Mouse (Mus musculus) intestine, embryonic 15.5 days (tissue): ENCODE data around the gene Cxcr2. TPM values are rescaled to one million over a fixed set of nuclear protein-coding genes. Genes with fewer than 3 reads are reported as not detected.

Source experiments
- ATAC-seq: fragments of 200-750 bp; cut with Nextera tagmentation; 2 replicates; pipeline ENCODE4 v1.8.0; 2017; ENCODE audit warnings: moderate TSS enrichment, moderate library complexity
- H3K27ac ChIP-seq: fragments of 300-500 bp; sonication (generic); 2 replicates; pipeline ENCODE4 v1.5.1; 2015; ENCODE audit warnings: mild to moderate bottlenecking, inconsistent platforms
- H3K27me3 ChIP-seq: fragments of 300-500 bp; sonication (generic); replicated peaks from 2 replicates; pipeline ENCODE4 v1.6.1; 2015; ENCODE audit warnings: inconsistent platforms
- H3K36me3 ChIP-seq: fragments of 300-500 bp; sonication (generic); 2 replicates; pipeline ENCODE4 v1.6.1; 2015; ENCODE audit warnings: inconsistent platforms
- H3K4me1 ChIP-seq: fragments of 300-500 bp; sonication (generic); replicated peaks from 2 replicates; pipeline ENCODE4 v1.6.1; 2015; ENCODE audit warnings: inconsistent platforms
- H3K4me2 ChIP-seq: fragments of 300-500 bp; sonication (generic); replicated peaks from 2 replicates; pipeline ENCODE4 v1.6.1; 2015; ENCODE audit warnings: mild to moderate bottlenecking, inconsistent platforms
- H3K4me3 ChIP-seq: fragments of 300-500 bp; sonication (generic); replicated peaks from 2 replicates; pipeline ENCODE4 v1.5.1; 2015; ENCODE audit warnings: inconsistent platforms
- H3K9ac ChIP-seq: fragments of 300-500 bp; sonication (generic); 2 replicates; pipeline ENCODE4 v1.6.1; 2015; ENCODE audit warnings: inconsistent platforms
- H3K9me3 ChIP-seq: fragments of 300-500 bp; sonication (generic); 2 replicates; pipeline ENCODE4 v1.6.1; 2016; ENCODE audit warnings: inconsistent platforms
- WGBS: fragments of 180-500 bp; shearing (Covaris S2); methylation state at CpG from one replicate; pipeline ENCODE4 v1.1.7; 2015; 5-methylcytosine and 5-hydroxymethylcytosine counted together
- polyA plus RNA-seq: library from polyadenylated mRNA; unstranded; fragments of >200 nt; fragmentation: Nextera tagmentation; extraction: Ambion mirVana; gene quantifications from 2 replicates; pipeline ENCODE4 v1.2.1, GENCODE M21; 2015

Gene Cxcr2
- polyA plus RNA-seq, 1 experiment from 2014 or later = 0.24 TPM

DNA sequence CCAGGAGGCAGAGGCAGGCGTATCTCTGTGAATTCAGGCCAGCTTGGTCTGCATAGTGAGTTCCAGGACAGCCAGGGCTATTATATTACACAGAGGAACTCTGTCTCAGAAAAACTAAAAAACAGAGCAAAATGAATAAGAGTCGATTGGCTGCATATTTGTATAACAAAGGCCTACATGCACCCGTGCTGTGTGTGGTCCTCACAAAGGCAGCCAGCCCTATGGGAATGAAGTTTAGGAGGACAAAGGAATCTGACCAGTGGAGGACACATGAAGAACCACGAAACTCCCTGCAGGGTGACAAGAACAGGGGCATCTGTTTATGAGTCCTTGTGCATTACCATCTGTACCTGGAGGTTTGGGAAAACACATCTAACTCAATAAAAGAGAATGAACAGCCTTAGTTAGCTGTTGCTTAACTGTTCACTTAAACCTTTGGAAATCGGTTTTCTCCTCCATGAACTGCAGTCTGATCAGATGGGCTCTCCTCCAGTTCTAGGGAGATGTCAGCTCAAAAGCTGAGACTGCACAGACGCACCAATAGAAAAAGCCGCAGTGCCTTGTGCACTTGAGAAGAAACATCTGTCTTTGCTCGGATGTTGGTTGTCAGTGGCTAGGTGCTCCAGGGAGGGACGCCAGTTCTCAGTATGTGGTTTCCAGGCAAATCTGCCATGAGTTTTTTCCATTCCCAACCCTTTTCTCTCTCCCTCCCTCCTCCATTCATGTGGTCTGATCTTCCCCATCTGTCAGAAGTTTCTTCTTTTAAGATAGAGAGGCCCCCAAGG is 26.0 kb downstream of the Cxcr2 start:
- Histone ChIP-seq H3K4me2 (no peak overlapping the region), H3K4me1 (peaks cover 8% of the 10 kb centered on the region; the same call in 1 of the 2 replicates), H3K9ac (no peak overlapping the region), H3K27ac (peak overlapping the region; percentile 56), H3K36me3 (no peaks in the 10 kb centered on the region), H3K27me3 (no peaks in the 10 kb centered on the region), H3K4me3 (no peak overlapping the region), H3K9me3 (no peaks in the 10 kb centered on the region)
- ATAC-seq = peak; percentile 84
- 46% methylated on average over 9 of the region's 9 CpGs for WGBS

DNA sequence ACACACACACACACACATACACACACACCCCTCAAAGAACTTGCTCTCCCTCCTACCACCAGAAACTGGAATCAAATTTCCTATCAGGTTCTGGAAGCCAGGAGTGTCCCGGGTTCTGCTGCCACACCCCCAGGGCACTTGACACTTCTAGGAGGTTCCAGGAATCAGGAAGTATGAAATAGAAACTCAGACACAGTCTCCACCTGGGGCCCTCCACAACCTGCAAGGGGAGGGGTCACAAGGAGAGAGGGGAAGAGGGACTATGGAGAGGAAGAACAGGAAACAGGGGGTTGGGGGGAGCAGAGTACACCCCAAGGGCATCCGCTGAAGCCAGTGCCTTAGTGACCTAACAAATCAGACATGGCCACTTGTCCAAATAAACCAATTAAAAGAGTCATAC is 27.7 kb downstream of the Cxcr2 start:
- 50% methylated on average over 2 of the region's 2 CpGs for WGBS
- H3K4me3 ChIP-seq = no peak overlapping the region
- peaks cover 8% of the 10 kb centered on the region; the same call in 1 of the 2 replicates for H3K4me1 ChIP-seq
- no peaks in the 10 kb centered on the region for H3K27me3 ChIP-seq
- ATAC-seq = 0 out of 2 replicates have a peak, but pooled peaks have one; percentile 51
- no peak overlapping the region for H3K4me2 ChIP-seq
- no peaks in the 10 kb centered on the region for H3K9me3 ChIP-seq
- no peak overlapping the region for H3K27ac ChIP-seq
- no peak overlapping the region for H3K9ac ChIP-seq
- no peaks in the 10 kb centered on the region for H3K36me3 ChIP-seq

DNA sequence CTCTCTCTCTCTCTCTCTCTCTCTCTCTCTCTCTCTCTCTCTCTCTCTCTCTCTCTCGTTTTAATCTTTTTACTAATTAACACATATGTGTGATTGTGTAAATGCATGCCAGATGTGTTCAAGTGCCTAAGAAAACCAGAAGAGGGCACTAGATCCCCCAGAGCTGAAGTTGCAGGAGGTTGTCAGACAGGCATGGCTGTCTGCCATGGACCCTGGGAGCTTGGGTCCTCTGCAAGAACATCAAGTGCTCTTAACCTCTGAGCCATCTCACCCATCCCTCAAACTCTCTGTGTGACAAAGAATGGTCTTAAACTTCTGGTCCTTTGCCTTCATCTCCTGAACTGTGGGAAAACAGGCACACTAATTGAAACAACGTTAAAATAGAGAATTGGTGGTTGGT is 29.2 kb downstream of the Cxcr2 start:
- Histone ChIP-seq H3K4me3 (no peak overlapping the region), H3K4me2 (no peak overlapping the region), H3K9me3 (no peaks in the 10 kb centered on the region), H3K36me3 (no peaks in the 10 kb centered on the region), H3K9ac (no peak overlapping the region), H3K27ac (no peak overlapping the region), H3K27me3 (no peaks in the 10 kb centered on the region), H3K4me1 (peaks cover 8% of the 10 kb centered on the region; the same call in 1 of the 2 replicates)
- 65% methylated on average over 2 of the region's 2 CpGs for WGBS
- no peak for ATAC-seq

DNA sequence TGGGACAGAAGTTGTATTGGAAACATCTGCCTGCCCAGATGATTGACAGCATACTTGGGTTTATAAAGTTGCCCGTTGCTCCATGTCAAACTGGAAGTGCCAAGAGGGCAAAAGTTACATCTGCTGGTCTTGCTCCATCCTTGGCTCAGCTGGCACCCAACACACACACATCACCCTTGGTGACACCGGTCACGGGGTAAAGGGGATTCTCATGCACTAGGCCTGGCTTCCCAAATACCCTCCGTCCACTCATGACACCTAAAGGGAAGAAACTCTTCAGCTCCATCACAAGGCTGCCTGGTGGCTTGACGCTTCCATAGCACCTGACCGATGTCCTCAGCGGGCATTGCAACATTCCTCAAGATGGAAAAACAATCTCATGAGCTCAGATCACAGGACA is 36.7 kb downstream of the Cxcr2 start:
- Histone ChIP-seq H3K4me3 (no peak overlapping the region), H3K27me3 (no peaks in the 10 kb centered on the region), H3K9me3 (no peaks in the 10 kb centered on the region), H3K27ac (no peak overlapping the region), H3K36me3 (no peaks in the 10 kb centered on the region), H3K4me1 (no peaks in the 10 kb centered on the region), H3K4me2 (no peak overlapping the region), H3K9ac (no peak overlapping the region)
- no peak for ATAC-seq
- 85% methylated on average over 7 of the region's 7 CpGs for WGBS

DNA sequence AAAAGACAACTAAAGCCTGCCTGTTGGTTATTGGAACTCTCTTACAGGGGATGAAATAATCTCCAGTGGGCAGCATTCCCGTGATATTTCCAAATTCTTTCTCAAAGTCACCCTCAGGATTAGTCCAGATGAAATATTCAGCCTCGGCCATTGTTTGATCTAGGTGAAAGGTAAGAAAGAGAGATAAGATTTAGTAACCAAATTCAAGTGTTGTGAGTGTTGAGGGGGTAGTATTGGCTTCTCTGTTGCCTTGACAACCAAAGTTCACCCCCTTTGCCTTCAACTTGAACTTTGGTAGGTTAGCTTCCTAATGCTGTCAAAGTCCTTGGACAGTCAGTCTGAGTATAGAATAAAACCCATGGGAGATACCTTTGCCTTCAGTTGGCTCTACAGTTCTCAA is 38.9 kb downstream of the Cxcr2 start:
- Histone ChIP-seq H3K9ac (no peak overlapping the region), H3K36me3 (no peaks in the 10 kb centered on the region), H3K4me3 (no peak overlapping the region), H3K4me2 (no peak overlapping the region), H3K9me3 (no peaks in the 10 kb centered on the region), H3K27me3 (no peaks in the 10 kb centered on the region), H3K27ac (no peak overlapping the region), H3K4me1 (no peaks in the 10 kb centered on the region)
- 75% methylated on average over 2 of the region's 2 CpGs for WGBS
- ATAC-seq = no peak

DNA sequence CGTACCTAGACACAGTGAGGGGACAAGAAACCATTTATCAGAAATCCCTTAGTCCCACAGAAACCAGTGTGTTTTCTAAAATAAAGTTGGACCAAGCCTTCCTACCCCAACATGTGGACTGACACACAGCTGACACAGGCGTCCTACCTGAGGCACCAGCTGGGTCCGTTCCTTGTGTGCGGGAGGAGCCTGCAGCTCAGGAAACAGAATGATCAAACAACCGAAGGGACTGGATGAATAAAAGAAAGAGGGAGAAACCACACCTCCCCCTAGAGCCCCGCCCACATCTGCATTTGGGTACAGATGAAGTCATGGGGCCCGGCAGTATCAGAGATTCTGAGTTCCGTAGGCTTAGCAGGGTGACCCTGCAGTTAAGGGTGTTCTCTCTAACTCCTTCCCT is 40.7 kb downstream of the Cxcr2 start, which contains the start of gene Cxcr1:
TSS of gene Cxcr1 (minus strand) at position 187 of the 400 bp plus-strand sequence.
- H3K36me3 ChIP-seq = no peaks in the 10 kb centered on the region
- H3K4me3 ChIP-seq = no peak within 1 kb of the TSS
- no peaks in the 10 kb centered on the region for H3K27me3 ChIP-seq
- ATAC-seq = no peak
- H3K9me3 ChIP-seq = no peaks in the 10 kb centered on the region
- no peaks in the 10 kb centered on the region for H3K4me1 ChIP-seq
- no peak within 1 kb of the TSS for H3K4me2 ChIP-seq
- no peak within 1 kb of the TSS for H3K9ac ChIP-seq
- H3K27ac ChIP-seq = no peak within 1 kb of the TSS
- WGBS = 60% methylated on average over 8 of the region's 8 CpGs

DNA sequence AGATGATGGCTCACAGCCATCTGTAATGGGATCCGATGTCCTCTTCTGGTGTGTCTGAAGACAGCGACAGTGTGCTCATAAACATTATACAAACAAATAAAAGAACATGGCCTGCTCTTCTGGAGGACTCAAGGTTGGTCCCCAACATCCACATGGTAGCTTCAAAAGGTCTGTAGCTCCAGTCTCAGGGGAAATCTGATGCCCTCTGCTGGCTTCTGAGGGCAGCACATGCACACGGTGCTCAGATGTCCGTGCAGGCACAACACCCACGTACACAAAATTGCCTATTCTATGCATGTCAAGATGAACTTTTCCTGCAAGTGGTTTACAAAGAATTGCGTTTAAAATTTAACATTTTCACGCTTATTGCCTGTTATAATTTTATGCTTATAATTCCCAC is 42.2 kb downstream of the Cxcr2 start:
- Histone ChIP-seq H3K9me3 (no peaks in the 10 kb centered on the region), H3K4me3 (no peak overlapping the region), H3K9ac (no peak overlapping the region), H3K27me3 (no peaks in the 10 kb centered on the region), H3K4me1 (peaks cover 5% of the 10 kb centered on the region; the same call in 1 of the 2 replicates), H3K36me3 (no peaks in the 10 kb centered on the region), H3K27ac (no peak overlapping the region), H3K4me2 (no peak overlapping the region)
- 49% methylated on average over 7 of the region's 7 CpGs for WGBS
- ATAC-seq = no peak

DNA sequence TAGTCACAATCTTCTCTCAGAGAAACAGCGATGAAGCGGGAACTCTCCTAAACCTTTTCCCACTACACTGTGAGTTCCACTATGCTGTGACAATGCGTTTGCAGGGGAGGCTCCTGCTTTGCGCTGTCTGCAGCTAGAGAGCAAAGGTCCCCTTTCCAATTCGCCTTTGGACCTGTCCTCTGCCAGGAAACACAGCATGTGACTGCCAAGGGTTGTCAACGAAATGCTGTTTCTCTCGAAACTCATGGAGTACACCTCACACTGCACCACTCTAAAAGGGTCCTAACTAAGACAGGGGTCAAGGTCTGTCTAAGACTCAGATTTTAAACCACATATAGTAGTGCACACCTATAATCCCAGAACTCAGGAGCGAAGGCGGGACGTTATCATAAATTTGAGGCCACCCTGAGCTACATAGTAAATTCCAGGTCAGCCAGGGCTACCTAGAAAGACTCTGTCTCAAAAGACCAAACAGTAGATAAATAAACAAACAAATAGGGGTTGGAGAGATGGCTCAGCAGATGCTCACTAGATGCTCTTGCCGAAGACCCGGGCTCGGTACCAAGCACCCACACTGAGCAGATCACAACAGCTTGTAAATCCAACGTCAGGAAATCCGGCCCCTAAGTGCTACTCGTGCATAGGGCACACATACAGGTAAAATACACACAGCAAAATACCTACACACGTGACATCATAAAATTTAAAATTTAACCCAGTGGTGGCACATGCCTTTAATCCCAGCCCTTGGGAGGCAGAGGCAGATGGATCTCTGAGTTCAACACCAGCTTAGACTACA is 43.0 kb downstream of the Cxcr2 start:
- peak; percentile 82 for ATAC-seq
- Histone ChIP-seq H3K27me3 (no peaks in the 10 kb centered on the region), H3K9me3 (no peaks in the 10 kb centered on the region), H3K4me1 (peaks cover 5% of the 10 kb centered on the region; the same call in 1 of the 2 replicates), H3K4me3 (no peak overlapping the region), H3K27ac (peak overlapping the region; percentile 46), H3K36me3 (no peaks in the 10 kb centered on the region), H3K4me2 (no peak overlapping the region), H3K9ac (no peak overlapping the region)
- WGBS = 67% methylated on average over 17 of the region's 17 CpGs

DNA sequence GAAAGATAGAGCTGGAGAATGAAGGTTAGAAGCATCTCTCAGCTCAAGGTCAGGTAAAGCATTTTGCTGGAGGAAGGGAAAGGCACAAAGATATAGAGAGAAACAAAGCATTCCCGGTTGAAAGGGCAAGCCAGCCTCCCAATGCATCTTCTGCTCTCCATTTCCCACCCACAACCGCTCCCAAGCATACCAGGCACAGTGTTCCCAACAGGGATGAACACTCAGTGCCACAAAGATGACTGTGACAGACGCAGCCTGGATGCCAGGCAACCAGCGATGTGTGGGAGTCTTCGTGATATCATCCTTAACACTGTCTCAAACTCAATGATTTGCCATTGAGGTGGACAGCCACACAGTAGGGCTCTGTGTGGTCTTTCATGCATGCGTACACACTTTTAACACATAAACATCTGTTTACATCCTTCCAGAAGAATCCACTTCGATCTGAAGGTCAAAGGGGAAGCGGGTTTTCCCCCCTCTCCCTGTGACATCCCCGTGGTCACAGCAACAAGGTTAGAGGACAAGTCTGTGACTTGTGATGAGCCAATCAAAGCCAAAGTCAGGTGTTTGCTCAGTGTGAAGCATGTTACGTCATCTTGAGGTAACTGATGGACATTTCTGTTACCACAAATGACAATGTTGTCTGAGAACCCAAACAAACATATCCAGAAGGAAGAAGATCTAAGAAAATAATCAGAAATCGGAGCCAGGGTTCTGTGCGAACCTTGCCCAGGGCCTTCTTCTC is 44.1 kb downstream of the Cxcr2 start:
- Histone ChIP-seq H3K4me1 (peaks cover 5% of the 10 kb centered on the region; the same call in 1 of the 2 replicates), H3K36me3 (no peaks in the 10 kb centered on the region), H3K4me2 (no peak overlapping the region), H3K9me3 (no peaks in the 10 kb centered on the region), H3K9ac (no peak overlapping the region), H3K4me3 (no peak overlapping the region), H3K27me3 (no peaks in the 10 kb centered on the region), H3K27ac (no peak overlapping the region)
- WGBS = 80% methylated on average over 12 of the region's 12 CpGs
- no peak for ATAC-seq

DNA sequence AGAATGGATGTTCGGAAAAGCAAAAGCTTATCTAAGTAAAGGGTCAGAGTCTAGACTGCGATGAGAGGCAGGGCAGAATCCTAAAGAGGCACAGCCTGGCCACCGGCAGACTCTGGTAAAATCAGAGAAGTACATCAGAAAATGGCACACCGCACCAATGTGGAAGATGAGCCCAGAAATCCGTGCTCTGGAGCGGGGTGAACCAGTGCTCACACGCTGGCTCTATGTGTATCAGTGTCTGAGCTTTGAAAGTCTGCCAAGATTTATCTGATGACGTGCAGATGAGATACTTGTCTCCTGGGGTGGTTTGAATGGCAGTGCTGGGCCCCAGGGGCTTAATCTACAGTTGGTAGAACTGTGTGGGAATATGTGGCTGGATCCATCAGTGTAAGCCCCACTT is 45.3 kb downstream of the Cxcr2 start:
- ATAC-seq = peak; percentile 29
- H3K4me3 ChIP-seq = no peak overlapping the region
- H3K9ac ChIP-seq = no peak overlapping the region
- no peaks in the 10 kb centered on the region for H3K27me3 ChIP-seq
- H3K36me3 ChIP-seq = no peaks in the 10 kb centered on the region
- H3K27ac ChIP-seq = 0 out of 2 replicates have a peak overlapping the region, but pooled peaks have one; percentile 10
- H3K9me3 ChIP-seq = no peaks in the 10 kb centered on the region
- peaks cover 5% of the 10 kb centered on the region; the same call in 1 of the 2 replicates for H3K4me1 ChIP-seq
- WGBS = 61% methylated on average over 8 of the region's 8 CpGs
- no peak overlapping the region for H3K4me2 ChIP-seq

DNA sequence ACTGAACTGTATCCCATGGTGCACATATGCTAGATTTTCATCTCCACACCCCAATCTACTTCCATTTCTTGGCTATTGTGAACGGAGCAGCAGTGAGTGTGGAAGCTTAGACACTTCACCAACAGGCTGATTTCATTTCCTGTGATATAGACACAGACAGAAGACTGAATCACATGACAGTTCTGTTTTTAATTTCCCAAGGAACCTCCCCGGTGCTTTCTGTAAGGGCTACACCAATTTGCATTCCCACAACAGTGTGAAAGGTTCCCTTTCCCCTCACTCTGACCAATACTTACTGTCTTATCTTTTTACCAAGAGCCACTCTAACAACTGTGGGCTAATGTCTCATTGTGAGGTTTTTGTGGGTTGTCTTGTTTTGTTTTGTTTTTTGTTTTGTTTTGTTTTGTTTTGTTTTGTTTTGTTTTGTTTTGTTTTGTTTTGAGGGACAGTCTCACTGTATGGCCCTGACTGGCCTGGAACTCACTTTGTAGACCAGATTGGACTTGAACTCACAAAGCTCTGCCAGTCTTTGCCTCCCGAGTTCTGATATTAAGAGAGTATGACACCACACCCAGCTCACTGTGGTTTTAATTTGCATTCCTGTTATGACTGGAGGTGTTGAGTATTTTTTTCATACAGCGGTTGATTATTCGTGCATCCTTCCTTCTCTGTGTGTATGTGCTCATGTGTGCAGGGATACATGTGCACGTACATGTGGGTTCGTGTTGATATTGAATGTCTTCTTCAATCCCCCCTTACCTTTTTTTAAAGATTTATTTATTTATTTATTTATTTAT is 47.5 kb downstream of the Cxcr2 start:
- 77% methylated on average over 7 of the region's 7 CpGs for WGBS
- H3K27me3 ChIP-seq = no peaks in the 10 kb centered on the region
- no peak overlapping the region for H3K27ac ChIP-seq
- H3K36me3 ChIP-seq = no peaks in the 10 kb centered on the region
- H3K4me3 ChIP-seq = no peak overlapping the region
- H3K9ac ChIP-seq = no peak overlapping the region
- ATAC-seq = no peak
- H3K4me1 ChIP-seq = peaks cover 5% of the 10 kb centered on the region; the same call in 1 of the 2 replicates
- H3K4me2 ChIP-seq = no peak overlapping the region
- no peaks in the 10 kb centered on the region for H3K9me3 ChIP-seq
